Mouse (Mus musculus) c-Kit-positive CD71-negative TER-119-negative erythroid progenitor cells, embryonic 14.5 days (primary cell): Measurements from ENCODE around the gene Rspry1.
A peak's percentile ranks its signal among the peaks of the same experiment; 100 is the strongest.

Experiments used
- DNase-seq: peaks from one replicate; pipeline ENCODE4 v3.0.0-alpha.2; 2013; ENCODE audit warnings: low read depth

Rspry1 gene

GRCm38 (mm10) chr8:94602471-94603131, 864 bp downstream of the Rspry1 start:
- no peak for DNase-seq

DNA sequence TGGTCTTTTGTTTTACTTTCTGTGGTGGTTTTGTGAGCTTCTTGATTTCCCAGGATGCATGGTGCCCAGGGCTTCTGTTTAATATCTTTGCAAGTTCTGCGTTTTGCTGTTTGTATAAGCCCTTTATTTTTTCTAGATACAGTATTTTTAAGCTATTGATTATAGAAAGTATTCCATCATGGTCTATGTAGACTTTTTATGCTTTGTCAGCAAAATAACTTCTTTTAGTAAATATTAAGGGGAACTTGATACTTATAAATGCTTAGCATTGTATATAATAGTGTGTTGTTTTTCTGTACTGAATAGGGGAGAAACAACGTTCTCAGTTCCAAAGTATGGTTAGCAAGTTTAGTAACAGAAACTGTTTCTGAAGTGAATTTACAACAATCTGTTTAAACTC, 2.3 kb downstream of the Rspry1 start:
- no peak for DNase-seq

DNA sequence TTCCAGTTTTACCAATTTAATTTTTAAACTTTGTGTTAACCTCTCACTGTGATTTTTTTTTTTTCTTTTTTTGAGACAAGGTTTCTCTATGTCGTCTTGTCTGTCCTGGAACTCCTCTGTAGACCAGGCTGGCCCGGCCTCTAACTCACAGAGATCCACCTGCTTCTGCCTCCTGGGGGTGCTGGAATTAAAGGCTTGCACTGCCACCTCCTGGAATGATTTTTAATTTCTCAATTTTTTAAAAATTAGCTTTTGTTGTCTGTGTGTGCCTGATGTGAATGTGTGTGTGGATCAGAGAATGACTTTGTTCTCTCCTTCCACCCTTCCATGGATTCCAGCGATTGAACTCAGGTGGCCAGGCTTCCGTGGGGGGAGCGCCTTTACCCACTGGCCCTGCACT, 5.3 kb downstream of the Rspry1 start:
- DNase-seq: no peak

GRCm38 (mm10) chr8:94624885-94625284, 23.1 kb downstream of the Rspry1 start:
- DNase-seq: no peak

- DNase-seq: no peak
These were observed 31.9 kb downstream of the Rspry1 start for GRCm38 (mm10) chr8:94633564-94634194.

- peak; percentile 30 for DNase-seq
These were observed 32.5 kb downstream of the Rspry1 start for GRCm38 (mm10) chr8:94634211-94634610.

DNA sequence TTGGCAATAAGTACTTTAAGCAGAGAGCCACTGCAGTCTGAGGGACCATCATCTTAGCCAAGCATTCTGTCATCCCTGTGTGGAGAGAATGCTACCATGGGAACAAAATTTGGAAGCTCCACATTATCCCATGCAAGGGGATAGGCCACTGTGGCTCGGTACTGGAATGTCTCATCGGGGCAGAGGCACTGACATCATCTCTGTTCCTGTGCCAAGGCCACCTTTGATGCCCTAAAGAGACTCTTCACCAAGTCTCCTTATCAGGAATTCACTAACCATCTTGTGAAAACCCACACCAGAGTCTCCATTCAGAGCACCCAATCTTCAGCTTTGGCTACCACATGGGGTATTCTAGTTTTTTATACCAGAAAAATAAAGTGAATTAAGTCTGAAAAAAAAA, 39.4 kb downstream of the Rspry1 start:
- no peak for DNase-seq

- DNase-seq: no peak
These were observed 40.2 kb downstream of the Rspry1 start for GRCm38 (mm10) chr8:94641938-94642337.

GRCm38 (mm10) chr8:94645202-94645601, 43.5 kb downstream of the Rspry1 start:
- DNase-seq: no peak

DNA sequence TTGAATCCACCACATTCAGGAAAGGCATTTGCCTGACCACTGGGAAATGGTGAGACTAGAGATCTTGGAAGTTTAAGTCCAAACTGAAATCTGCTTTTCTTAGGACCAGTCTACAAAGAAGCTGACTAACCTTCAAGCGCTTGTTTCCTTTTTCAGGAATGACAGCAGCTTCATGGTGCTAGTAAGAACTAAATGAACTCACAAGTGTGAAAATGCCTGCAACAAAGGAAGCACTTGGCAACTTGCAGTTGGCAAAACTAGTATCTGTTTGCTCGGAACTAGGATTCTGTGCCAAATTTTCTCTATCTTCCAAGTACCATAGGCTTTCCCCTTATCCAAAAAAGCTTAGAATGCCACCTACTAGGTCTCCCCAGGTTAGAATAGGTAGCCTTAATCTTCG, 44.4 kb downstream of the Rspry1 start:
- no peak for DNase-seq

GRCm38 (mm10) chr8:94649496-94649895, 47.8 kb downstream of the Rspry1 start:
- DNase-seq: no peak

DNA sequence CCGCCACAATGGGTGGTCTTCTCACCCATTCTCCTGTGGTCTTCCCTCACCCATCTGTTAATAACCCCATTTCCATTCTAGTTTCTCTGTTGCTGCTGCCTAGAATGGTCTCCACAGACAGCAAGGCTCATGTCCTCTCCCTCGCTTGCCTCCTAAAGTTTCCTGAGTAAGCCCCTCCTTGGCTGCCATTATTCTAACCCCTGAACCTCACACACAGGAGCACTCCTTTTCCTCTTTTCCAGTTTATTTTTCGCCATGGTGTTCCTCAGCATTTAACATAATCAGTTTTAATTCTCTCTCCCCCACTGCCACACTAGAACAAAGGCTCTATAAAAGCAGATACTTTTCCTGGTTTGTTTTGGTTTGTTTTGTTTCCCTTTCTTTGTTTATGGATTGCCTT, 51.2 kb downstream of the Rspry1 start:
- DNase-seq: no peak

GRCm38 (mm10) chr8:94654994-94655393, 53.3 kb downstream of the Rspry1 start:
- DNase-seq: no peak

- DNase-seq: no peak
These were observed 56.3 kb downstream of the Rspry1 start for GRCm38 (mm10) chr8:94658031-94658430.

- no peak for DNase-seq
These were observed 58.7 kb downstream of the Rspry1 start for GRCm38 (mm10) chr8:94660418-94660817.

DNA sequence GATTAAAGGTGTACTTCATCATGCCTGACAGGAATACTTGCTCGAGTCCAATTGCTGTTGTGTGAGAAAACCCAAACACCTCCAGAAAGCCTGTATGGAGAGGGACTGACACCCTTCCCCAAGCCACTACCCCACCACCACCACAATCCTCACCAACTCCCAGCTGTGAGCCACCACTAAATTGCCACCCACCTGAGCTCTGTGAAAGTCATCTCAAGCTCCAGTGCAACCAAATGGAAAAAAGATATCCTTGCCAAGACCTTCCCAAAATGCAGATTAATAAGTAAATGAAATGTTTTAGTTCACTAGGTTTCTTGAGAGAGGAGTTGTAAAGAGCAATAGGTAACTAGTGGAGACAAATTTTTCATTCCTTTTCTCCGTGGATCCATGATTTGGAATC, 63.0 kb downstream of the Rspry1 start:
- no peak for DNase-seq

DNA sequence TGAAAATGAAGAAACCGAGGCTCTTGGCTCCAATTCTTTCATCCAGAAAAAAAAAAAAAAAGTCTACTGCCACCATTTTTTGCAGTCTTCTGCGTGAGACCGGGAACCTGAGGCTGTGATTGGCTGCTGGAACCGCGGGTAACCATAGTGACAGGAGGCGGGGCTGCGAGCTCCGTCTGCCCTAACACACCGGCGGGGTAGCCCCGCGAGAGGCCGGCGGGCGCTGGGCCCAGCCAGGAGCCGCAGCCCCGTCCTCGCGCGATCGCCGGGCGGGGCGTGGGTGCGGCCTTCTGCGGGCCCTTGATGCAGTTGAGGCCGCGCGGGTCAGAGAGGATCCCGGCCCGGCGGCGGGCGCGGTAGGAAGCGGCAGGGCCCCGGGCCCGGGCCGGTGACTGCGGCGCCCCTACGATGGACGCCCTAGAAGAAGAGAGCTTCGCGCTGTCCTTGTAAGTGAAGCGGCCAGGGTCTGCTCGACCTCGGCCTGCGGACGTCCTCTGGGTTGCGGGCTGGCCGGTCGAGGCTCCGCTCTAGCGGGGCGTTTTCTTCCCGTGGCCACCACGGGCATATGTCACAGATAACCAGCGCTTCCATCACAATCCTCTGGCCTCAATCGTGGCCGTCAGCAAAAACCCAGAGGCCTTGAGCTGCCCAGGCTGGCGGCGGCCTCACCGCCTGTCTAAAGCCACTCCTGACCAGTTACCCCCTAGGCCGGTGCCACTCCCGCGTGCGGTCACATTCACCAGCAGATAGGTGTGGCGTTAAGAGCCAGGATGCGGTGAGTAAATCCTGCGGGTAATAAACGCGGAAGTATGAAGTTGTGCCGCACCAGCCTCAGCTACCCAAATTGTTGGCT, 64.9 kb downstream of the Rspry1 start, which contains the start of gene Arl2bp:
Gene Arl2bp (plus strand): TSS at position 145 of the 853 bp plus-strand sequence.
- DNase-seq: peak; percentile 85

DNA sequence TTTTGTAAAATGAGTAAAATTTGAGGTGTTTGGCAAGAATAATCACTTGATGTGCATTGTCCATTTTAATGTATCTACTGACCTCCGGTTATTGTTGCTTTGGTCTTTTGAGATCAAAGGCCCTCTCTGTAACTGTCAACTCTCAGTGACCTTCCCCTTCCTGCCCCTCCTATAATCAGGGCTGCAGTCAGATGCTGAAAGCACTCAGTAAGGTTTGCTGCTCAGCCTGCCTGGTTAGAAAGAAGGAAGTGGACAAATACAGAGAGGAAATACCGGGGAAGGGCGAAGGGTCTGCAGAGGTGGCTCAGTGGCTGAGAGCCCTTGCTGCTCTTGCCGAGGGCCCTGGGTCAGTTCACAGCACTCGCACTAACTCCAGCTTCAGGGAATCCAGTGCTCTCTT, 72.6 kb downstream of the Rspry1 start:
- no peak for DNase-seq

DNA sequence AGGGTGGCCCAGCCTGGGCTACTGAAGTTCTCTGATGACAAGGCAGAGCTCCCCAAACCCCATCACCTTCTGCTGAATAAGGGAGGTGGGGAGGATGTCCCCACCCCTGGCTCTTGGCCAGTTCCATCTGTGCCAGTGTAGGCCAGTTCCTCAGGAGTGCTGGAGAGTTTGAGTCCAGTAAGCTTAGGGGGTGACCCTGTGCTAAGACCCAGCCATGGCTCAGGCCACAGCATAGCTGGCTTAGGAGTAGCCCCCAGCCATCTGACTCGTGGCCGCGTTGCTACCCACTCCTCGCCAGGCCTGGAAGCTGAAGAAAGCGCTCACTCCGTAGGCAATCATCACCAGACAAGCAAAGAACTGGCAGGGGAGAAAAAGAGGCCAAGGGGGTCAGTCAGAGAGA, 74.2 kb downstream of the Rspry1 start:
- DNase-seq: no peak

- DNase-seq: no peak
These were observed 76.8 kb downstream of the Rspry1 start for GRCm38 (mm10) chr8:94678582-94678981.

- no peak for DNase-seq
These were observed 78.7 kb downstream of the Rspry1 start for GRCm38 (mm10) chr8:94680414-94680813.

- no peak for DNase-seq
These were observed 81.2 kb downstream of the Rspry1 start for GRCm38 (mm10) chr8:94682732-94683524.
